Mouse (Mus musculus): Measurements from ENCODE around the gene Six3. TPM values are rescaled to one million over a fixed set of nuclear protein-coding genes. Genes with fewer than 3 reads are reported as not detected.

Six3 gene
- total RNA-seq, 2 experiments from 2014 or later, result not detected

- no peak for ATAC-seq (replicated peaks; ENCODE audit: low FRiP score, poor library complexity, severe bottlenecking)
Observed at GRCm38 (mm10) chr17:85623161-85624050, 10.0 kb downstream of the Six3 start.

GRCm38 (mm10) chr17:85624051-85624420 lies 10.6 kb downstream of the Six3 start:
- no peak for ATAC-seq (replicated peaks; ENCODE audit: low FRiP score, poor library complexity, severe bottlenecking)

GRCm38 (mm10) chr17:85624981-85625940 lies 11.9 kb downstream of the Six3 start:
- no peak for ATAC-seq (replicated peaks; ENCODE audit: low FRiP score, poor library complexity, severe bottlenecking)

- no peak for ATAC-seq (replicated peaks; ENCODE audit: low FRiP score, poor library complexity, severe bottlenecking)
Observed at GRCm38 (mm10) chr17:85626091-85626860, 12.9 kb downstream of the Six3 start.

- ATAC-seq (replicated peaks; ENCODE audit: low FRiP score, poor library complexity, severe bottlenecking), result no peak
Observed at GRCm38 (mm10) chr17:85627751-85628150, 14.3 kb downstream of the Six3 start.

- no peak for ATAC-seq (replicated peaks; ENCODE audit: low FRiP score, poor library complexity, severe bottlenecking)
Observed at GRCm38 (mm10) chr17:85628811-85629210, 15.4 kb downstream of the Six3 start.

GRCm38 (mm10) chr17:85629396-85629795 lies 16.0 kb downstream of the Six3 start:
- ATAC-seq (replicated peaks; ENCODE audit: low FRiP score, poor library complexity, severe bottlenecking), result no peak

- no peak for ATAC-seq (replicated peaks; ENCODE audit: low FRiP score, poor library complexity, severe bottlenecking)
Observed at GRCm38 (mm10) chr17:85630296-85631050, 17.1 kb downstream of the Six3 start.

GRCm38 (mm10) chr17:85631106-85631505 lies 17.7 kb downstream of the Six3 start:
- ATAC-seq (replicated peaks; ENCODE audit: low FRiP score, poor library complexity, severe bottlenecking), result no peak

- no peak for ATAC-seq (replicated peaks; ENCODE audit: low FRiP score, poor library complexity, severe bottlenecking)
Observed at GRCm38 (mm10) chr17:85633619-85634018, 20.2 kb downstream of the Six3 start.

GRCm38 (mm10) chr17:85637876-85638275 lies 24.5 kb downstream of the Six3 start:
- ATAC-seq (replicated peaks; ENCODE audit: low FRiP score, poor library complexity, severe bottlenecking), result no peak

GRCm38 (mm10) chr17:85645312-85645711 lies 31.9 kb downstream of the Six3 start:
- no peak for ATAC-seq (replicated peaks; ENCODE audit: low FRiP score, poor library complexity, severe bottlenecking)

GRCm38 (mm10) chr17:85645718-85646665 lies 32.6 kb downstream of the Six3 start:
- no peak for ATAC-seq (replicated peaks; ENCODE audit: low FRiP score, poor library complexity, severe bottlenecking)

- no peak for ATAC-seq (replicated peaks; ENCODE audit: low FRiP score, poor library complexity, severe bottlenecking)
Observed at GRCm38 (mm10) chr17:85660016-85660415, 46.6 kb downstream of the Six3 start.

- no peak for ATAC-seq (replicated peaks; ENCODE audit: low FRiP score, poor library complexity, severe bottlenecking)
Observed at GRCm38 (mm10) chr17:85661521-85661920, 48.1 kb downstream of the Six3 start.

- no peak for ATAC-seq (replicated peaks; ENCODE audit: low FRiP score, poor library complexity, severe bottlenecking)
Observed at GRCm38 (mm10) chr17:85664202-85664601, 50.8 kb downstream of the Six3 start.

- no peak for ATAC-seq (replicated peaks; ENCODE audit: low FRiP score, poor library complexity, severe bottlenecking)
Observed at GRCm38 (mm10) chr17:85664618-85665320, 51.4 kb downstream of the Six3 start.

Data from erythroid progenitor cell, adult 5-6 weeks (primary cell).